Mouse (Mus musculus) bone marrow, adult 2 months (tissue): ENCODE measurements at regions not wholly inside any gene's neighbourhood (a gene's known extent, or its start where the extent isn't known, plus 50 kb on each side); places are given as distances from the start of the nearest gene placed in this dataset.

Experiments used
- CTCF ChIP-seq: fragments of 200-500 bp; IDR thresholded peaks from 2 replicates; pipeline ENCODE4 v1.5.1; 2011; ENCODE audit warnings: low read length, control low read depth; ENCODE audit not compliant: control insufficient read depth, insufficient read depth
- POLR2A ChIP-seq: fragments of 200-500 bp; IDR thresholded peaks from 2 replicates; pipeline ENCODE4 v1.6.1; 2011; ENCODE audit warnings: low read depth, mild to moderate bottlenecking, control low read depth, low read length, borderline replicate concordance; ENCODE audit not compliant: control insufficient read depth

DNA sequence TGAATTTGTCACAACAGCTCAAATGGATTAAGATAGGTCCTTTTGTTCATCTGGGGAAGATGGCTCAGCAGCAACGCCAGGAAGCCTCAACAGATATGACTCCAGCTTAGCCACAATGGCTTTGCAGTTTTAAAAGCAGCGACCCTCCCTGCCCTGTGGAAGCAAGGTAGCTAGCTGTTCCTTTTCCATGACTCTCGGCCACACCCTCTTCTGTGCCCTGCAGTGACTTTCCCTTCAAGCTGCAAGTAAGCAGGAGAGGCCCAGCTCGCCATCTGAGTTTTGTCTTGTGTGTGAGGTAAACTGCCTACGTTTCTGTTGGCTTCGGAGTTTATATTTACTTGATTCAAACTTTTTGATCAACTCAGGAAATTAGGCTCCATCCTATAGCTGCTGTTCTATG is 62.1 kb upstream of the Tgif1 start:
- TF ChIP-seq POLR2A: no peak
- TF ChIP-seq CTCF: no peak
